Mouse (Mus musculus): ENCODE measurements around the gene Bysl. TPM values are rescaled to one million over a fixed set of nuclear protein-coding genes. Genes with fewer than 3 reads are reported as not detected.
"Not testable (repeated sequence)": the region's sequence is repeated elsewhere in the genome, so short reads cannot be mapped to it uniquely, and the experiment has no call there.

Bysl gene
- polyA plus RNA-seq, 1 experiment from 2014 or later: 35.5 TPM

DNA sequence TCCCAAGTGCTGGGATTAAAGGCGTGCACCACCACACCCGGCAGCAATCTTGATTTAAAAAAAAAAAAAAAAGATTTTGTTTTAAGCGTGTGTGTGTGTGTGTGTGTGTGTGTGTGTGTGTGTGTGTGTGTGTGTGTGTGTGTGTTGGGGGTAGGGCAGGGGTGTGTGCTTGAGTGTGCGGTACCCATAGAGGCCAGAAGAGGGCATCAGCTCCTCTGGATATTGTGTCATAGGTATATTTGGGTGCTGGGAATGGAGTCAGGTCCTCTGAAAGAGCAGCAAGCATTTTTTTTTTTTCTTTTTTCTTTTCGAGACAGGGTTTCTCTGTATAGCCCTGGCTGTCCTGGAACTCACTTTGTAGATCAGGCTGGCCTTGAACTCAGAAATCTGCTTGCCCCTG, 13.3 kb upstream of the Bysl start:
- H3K9ac ChIP-seq (ENCODE audit: low read depth, low read length); H3K27me3 ChIP-seq (replicated peaks; ENCODE audit: control insufficient read depth, insufficient read depth, low read length); H3K4me1 ChIP-seq (ENCODE audit: control insufficient read depth, insufficient read depth, low read depth, low read length); ATAC-seq; H3K27ac ChIP-seq (ENCODE audit: low read depth, low read length); H3K4me3 ChIP-seq (ENCODE audit: low read length); H3K4me2 ChIP-seq (ENCODE audit: low read length); H3K9me3 ChIP-seq (ENCODE audit: control insufficient read depth, low read length): not testable (repeated sequence)
- WGBS: 99% methylated on average over 5 of the region's 5 CpGs
- peaks cover 27% of the 10 kb centered on the region for H3K36me3 ChIP-seq (ENCODE audit: control insufficient read depth, insufficient read depth, low read length)

DNA sequence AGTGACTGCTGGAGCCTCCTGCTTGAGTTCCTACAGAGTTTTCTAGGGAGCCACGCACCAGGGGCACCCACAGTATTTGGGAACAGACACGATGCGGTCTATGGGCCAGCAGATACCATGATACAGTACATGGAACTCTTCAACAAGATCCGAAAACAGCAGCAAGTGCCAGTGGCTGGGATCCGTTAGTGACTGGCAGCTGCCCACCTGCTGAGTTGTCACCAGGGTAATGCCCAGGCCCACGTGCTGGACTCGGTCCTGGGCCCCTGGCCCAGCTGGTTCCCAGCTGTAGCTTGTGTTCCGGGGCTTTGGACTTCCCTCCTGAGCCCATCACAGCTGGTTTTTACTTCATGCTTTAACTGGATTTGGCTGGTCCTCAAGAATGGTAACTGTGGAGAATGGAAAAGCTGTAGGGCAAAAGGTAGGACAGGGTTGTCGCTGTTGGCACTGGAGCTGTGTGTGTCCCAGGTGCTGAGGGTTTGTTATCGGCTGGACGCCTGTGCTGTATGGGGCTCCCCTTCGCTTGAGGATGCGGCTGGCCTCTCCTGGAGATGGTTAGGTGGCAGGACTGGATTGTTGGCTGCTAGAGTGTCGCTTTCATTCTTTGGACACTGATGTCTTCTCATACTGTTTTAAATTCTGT, 11.7 kb upstream of the Bysl start:
- Histone ChIP-seq H3K27ac (ENCODE audit: low read depth, low read length) (no peak overlapping the region), H3K9me3 (ENCODE audit: control insufficient read depth, low read length) (no peaks in the 10 kb centered on the region), H3K9ac (ENCODE audit: low read depth, low read length) (no peak overlapping the region), H3K27me3 (replicated peaks; ENCODE audit: control insufficient read depth, insufficient read depth, low read length) (no peaks in the 10 kb centered on the region), H3K4me2 (ENCODE audit: low read length) (no peak overlapping the region), H3K4me3 (ENCODE audit: low read length) (no peak overlapping the region), H3K4me1 (ENCODE audit: control insufficient read depth, insufficient read depth, low read depth, low read length) (no peaks in the 10 kb centered on the region), H3K36me3 (ENCODE audit: control insufficient read depth, insufficient read depth, low read length) (peaks cover 30% of the 10 kb centered on the region)
- no peak for ATAC-seq
- 92% methylated on average over 14 of the region's 14 CpGs for WGBS

DNA sequence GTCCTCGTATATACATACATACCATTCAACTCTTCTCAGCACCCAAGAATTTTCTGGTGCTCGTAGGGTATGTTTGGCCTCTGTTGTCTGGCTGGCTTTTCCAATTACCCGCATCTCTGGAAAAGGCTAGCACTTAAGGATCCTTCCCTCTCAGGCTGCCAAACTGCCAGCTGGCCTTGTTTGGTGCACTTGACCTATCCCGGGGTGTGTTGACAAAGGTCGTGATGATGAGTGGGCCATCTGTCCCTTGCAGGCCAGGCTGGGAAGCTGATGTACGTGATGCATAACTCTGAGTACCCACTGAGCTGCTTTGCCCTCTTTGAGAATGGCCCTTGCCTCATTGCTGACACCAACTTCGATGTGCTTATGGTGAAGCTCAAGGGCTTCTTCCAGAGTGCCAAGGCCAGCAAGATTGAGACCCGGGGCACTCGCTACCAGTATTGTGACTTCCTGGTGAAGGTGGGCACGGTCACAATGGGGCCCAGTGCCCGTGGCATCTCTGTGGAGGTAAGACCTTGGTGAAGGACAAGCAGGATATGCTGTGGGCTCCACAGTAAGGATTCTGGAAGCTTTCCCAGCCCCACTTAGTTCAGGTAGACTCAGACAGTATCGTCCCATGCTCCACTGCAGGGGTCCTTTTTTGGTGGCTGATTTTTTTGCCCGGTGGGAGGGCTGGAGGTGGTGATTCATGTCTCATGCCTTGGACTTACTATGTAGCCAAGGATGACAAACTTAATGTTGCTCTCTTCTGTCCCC, 7.4 kb upstream of the Bysl start:
- ATAC-seq: no peak
- no peaks in the 10 kb centered on the region for H3K4me1 ChIP-seq (ENCODE audit: control insufficient read depth, insufficient read depth, low read depth, low read length)
- peaks cover 29% of the 10 kb centered on the region for H3K36me3 ChIP-seq (ENCODE audit: control insufficient read depth, insufficient read depth, low read length)
- H3K27me3 ChIP-seq (replicated peaks; ENCODE audit: control insufficient read depth, insufficient read depth, low read length): no peaks in the 10 kb centered on the region
- WGBS: 85% methylated on average over 13 of the region's 13 CpGs
- no peak overlapping the region for H3K4me2 ChIP-seq (ENCODE audit: low read length)
- H3K4me3 ChIP-seq (ENCODE audit: low read length): no peak overlapping the region
- H3K27ac ChIP-seq (ENCODE audit: low read depth, low read length): no peak overlapping the region
- H3K9ac ChIP-seq (ENCODE audit: low read depth, low read length): no peak overlapping the region
- no peaks in the 10 kb centered on the region for H3K9me3 ChIP-seq (ENCODE audit: control insufficient read depth, low read length)

DNA sequence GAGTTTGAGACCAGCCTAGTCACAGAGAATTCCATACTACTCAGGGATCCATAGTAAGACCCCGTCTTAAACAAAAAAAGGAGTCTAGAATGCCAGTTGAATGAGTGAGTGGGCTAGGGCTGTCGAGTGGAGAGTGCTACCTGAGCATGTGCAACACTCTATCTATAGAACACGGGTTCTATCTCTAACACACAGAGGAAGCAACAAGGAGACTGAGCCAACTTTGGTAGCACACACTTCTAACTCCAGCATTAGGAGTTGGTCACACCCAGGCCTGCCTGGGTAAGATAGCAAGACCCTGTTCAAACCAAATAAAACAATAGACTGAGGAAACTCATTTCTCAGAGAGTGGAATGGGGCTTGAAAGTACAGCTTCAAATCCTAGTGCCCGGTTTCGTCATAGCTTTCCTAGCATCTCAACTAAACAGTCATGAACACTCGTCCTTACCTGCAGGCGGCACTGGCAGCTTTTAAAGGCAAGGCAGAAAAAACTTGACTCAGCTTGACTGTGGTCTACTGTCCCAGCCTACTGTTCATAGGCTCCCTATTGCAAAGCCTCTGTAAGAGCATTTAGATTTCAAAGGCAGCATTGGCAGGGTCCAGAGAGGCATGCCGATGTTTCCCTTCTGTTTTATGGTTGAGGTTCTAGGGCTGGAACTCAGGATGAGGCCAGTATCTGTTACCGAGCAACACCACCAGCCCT, 6.5 kb upstream of the Bysl start:
- Histone ChIP-seq H3K27ac (ENCODE audit: low read depth, low read length) (no peak overlapping the region), H3K9ac (ENCODE audit: low read depth, low read length) (no peak overlapping the region), H3K36me3 (ENCODE audit: control insufficient read depth, insufficient read depth, low read length) (peaks cover 19% of the 10 kb centered on the region), H3K9me3 (ENCODE audit: control insufficient read depth, low read length) (no peaks in the 10 kb centered on the region), H3K4me2 (ENCODE audit: low read length) (no peak overlapping the region), H3K4me3 (ENCODE audit: low read length) (no peak overlapping the region), H3K27me3 (replicated peaks; ENCODE audit: control insufficient read depth, insufficient read depth, low read length) (no peaks in the 10 kb centered on the region), H3K4me1 (ENCODE audit: control insufficient read depth, insufficient read depth, low read depth, low read length) (peaks cover 3% of the 10 kb centered on the region)
- WGBS: 94% methylated on average over 9 of the region's 9 CpGs
- no peak for ATAC-seq

DNA sequence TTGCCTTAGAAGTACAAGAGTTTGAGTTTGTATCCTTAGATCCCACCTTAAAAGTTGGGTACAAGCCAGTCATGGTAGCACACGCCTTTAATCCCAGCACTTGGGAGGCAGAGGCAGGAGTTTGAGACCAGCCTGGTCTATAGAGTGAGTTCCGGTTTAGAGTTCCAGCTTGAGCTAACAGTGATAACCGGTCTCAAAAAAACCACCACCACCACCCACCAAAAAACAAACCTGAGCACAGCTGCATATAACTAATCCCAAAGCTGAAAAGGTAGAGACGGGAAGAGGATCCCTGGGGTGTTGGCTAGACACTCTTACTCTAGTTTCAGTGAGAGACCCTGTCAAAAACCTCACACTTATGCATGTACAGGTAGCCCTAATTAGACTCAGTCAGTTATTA, 5.4 kb upstream of the Bysl start:
- Histone ChIP-seq H3K4me2 (ENCODE audit: low read length) (no peak overlapping the region), H3K9me3 (ENCODE audit: control insufficient read depth, low read length) (no peaks in the 10 kb centered on the region), H3K27ac (ENCODE audit: low read depth, low read length) (no peak overlapping the region), H3K36me3 (ENCODE audit: control insufficient read depth, insufficient read depth, low read length) (peaks cover 12% of the 10 kb centered on the region), H3K9ac (ENCODE audit: low read depth, low read length) (no peak overlapping the region), H3K4me3 (ENCODE audit: low read length) (no peak overlapping the region), H3K27me3 (replicated peaks; ENCODE audit: control insufficient read depth, insufficient read depth, low read length) (no peaks in the 10 kb centered on the region), H3K4me1 (ENCODE audit: control insufficient read depth, insufficient read depth, low read depth, low read length) (peaks cover 12% of the 10 kb centered on the region)
- 90% methylated on average over 4 of the region's 4 CpGs for WGBS
- no peak for ATAC-seq

DNA sequence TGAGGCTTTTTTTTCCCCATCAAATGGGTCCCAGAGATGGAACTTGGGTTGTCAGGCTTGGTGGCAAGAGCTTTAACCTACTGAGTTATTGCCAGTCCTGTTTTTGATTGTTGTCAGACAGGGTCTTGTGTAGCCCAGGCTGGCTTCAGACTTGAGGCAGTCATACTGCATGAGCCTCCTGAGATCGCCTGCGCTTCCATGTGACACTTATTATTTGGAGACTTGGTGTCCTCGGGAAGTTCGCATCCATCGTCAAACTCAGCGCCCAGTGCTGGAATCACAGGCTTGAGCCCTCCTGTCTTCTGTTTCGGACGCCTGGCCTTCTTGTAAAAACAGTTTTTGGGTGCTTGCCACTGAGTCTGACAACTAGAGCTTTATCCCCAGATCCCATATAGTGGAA, 4.8 kb upstream of the Bysl start:
- no peak overlapping the region for H3K27ac ChIP-seq (ENCODE audit: low read depth, low read length)
- peaks cover 12% of the 10 kb centered on the region for H3K4me1 ChIP-seq (ENCODE audit: control insufficient read depth, insufficient read depth, low read depth, low read length)
- no peaks in the 10 kb centered on the region for H3K27me3 ChIP-seq (replicated peaks; ENCODE audit: control insufficient read depth, insufficient read depth, low read length)
- H3K4me3 ChIP-seq (ENCODE audit: low read length): no peak overlapping the region
- peaks cover 12% of the 10 kb centered on the region for H3K36me3 ChIP-seq (ENCODE audit: control insufficient read depth, insufficient read depth, low read length)
- H3K4me2 ChIP-seq (ENCODE audit: low read length): no peak overlapping the region
- no peak for ATAC-seq
- H3K9ac ChIP-seq (ENCODE audit: low read depth, low read length): no peak overlapping the region
- no peaks in the 10 kb centered on the region for H3K9me3 ChIP-seq (ENCODE audit: control insufficient read depth, low read length)
- 96% methylated on average over 8 of the region's 8 CpGs for WGBS

DNA sequence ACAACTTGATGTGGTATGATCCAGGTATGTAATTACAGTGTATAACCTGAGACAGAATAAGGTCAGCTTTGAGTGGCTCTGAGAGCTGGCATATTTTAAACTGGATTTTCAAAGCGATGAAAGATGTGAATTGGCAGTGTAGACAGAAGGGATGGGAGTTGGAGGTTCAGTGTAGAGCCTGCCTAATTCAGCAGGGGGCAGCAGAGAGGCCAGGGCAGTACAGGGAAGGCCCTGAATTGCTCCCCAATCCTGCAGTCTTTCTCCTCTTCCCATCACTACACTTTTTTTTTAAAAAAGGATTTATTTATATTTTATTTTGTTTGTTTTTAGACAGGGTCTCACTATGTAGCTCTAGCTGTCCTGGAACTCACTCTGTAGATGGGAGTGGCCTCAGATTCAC, 2.7 kb upstream of the Bysl start:
- no peak for ATAC-seq
- no peaks in the 10 kb centered on the region for H3K27me3 ChIP-seq (replicated peaks; ENCODE audit: control insufficient read depth, insufficient read depth, low read length)
- no peak overlapping the region for H3K27ac ChIP-seq (ENCODE audit: low read depth, low read length)
- H3K4me2 ChIP-seq (ENCODE audit: low read length): no peak overlapping the region
- no peak overlapping the region for H3K4me3 ChIP-seq (ENCODE audit: low read length)
- peaks cover 8% of the 10 kb centered on the region for H3K36me3 ChIP-seq (ENCODE audit: control insufficient read depth, insufficient read depth, low read length)
- no peaks in the 10 kb centered on the region for H3K9me3 ChIP-seq (ENCODE audit: control insufficient read depth, low read length)
- 92% methylated on average over 1 of the region's 1 CpGs for WGBS
- no peak overlapping the region for H3K9ac ChIP-seq (ENCODE audit: low read depth, low read length)
- peaks cover 22% of the 10 kb centered on the region for H3K4me1 ChIP-seq (ENCODE audit: control insufficient read depth, insufficient read depth, low read depth, low read length)

DNA sequence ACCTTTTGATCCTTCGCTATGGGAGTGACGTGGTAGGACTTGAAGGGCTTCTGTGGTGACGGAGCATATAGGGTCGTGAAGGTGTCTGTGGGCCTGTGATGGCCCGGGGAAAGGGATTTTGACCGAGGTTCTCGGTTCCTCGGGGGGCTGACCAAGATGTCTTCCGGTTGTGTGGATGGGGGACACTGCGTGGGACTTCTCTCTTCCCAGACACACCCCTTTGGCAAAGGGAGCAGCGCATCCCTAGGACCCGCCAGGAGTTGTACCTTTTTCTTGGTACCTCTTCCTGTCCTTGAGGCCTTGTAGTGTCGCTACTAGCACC, 330 bp upstream of the Bysl start:
- H3K27ac ChIP-seq (ENCODE audit: low read depth, low read length): peak overlapping the region; percentile 51
- H3K9me3 ChIP-seq (ENCODE audit: control insufficient read depth, low read length): no peaks in the 10 kb centered on the region
- 0% methylated on average over 13 of the region's 13 CpGs for WGBS
- no peaks in the 10 kb centered on the region for H3K27me3 ChIP-seq (replicated peaks; ENCODE audit: control insufficient read depth, insufficient read depth, low read length)
- no peak for ATAC-seq
- peaks cover 13% of the 10 kb centered on the region for H3K36me3 ChIP-seq (ENCODE audit: control insufficient read depth, insufficient read depth, low read length)
- H3K4me1 ChIP-seq (ENCODE audit: control insufficient read depth, insufficient read depth, low read depth, low read length): peaks cover 22% of the 10 kb centered on the region
- peak overlapping the region; percentile 72 for H3K9ac ChIP-seq (ENCODE audit: low read depth, low read length)
- peak overlapping the region; percentile 71 for H3K4me3 ChIP-seq (ENCODE audit: low read length)
- H3K4me2 ChIP-seq (ENCODE audit: low read length): peak overlapping the region; percentile 83

DNA sequence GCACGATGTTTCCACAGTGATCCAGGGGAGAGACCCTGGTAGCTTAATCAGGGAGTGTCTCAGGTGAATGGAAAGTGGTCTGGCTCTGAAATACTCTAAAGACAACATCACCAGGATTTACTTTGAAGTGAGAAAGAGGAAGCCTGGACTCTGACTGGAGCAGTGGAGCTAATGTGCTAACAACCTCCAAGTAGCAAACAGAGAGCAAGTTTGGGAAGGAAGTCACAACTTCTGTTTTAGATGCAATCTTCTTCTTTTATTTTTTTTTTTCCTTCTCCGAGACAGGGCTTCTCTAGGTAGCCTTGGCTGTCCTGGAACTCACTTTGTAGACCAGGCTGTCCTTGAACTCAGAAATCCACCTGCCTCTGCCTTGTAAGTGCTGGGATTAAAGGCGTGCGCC, 2.1 kb downstream of the Bysl start:
- Histone ChIP-seq H3K4me3 (ENCODE audit: low read length) (no peak overlapping the region), H3K36me3 (ENCODE audit: control insufficient read depth, insufficient read depth, low read length) (peaks cover 25% of the 10 kb centered on the region)
- ATAC-seq: no peak

More for the DNA sequence above, 2.1 kb downstream of the Bysl start:
- no peaks in the 10 kb centered on the region for H3K9me3 ChIP-seq (ENCODE audit: control insufficient read depth, low read length)
- H3K27ac ChIP-seq (ENCODE audit: low read depth, low read length): no peak overlapping the region
- 89% methylated on average over 4 of the region's 4 CpGs for WGBS
- H3K9ac ChIP-seq (ENCODE audit: low read depth, low read length): no peak overlapping the region
- peaks cover 22% of the 10 kb centered on the region for H3K4me1 ChIP-seq (ENCODE audit: control insufficient read depth, insufficient read depth, low read depth, low read length)
- H3K27me3 ChIP-seq (replicated peaks; ENCODE audit: control insufficient read depth, insufficient read depth, low read length): no peaks in the 10 kb centered on the region
- no peak overlapping the region for H3K4me2 ChIP-seq (ENCODE audit: low read length)
